Mouse (Mus musculus): ENCODE data around the gene Ankrd55. TPM values are rescaled to one million over a fixed set of nuclear protein-coding genes. Genes with fewer than 3 reads are reported as not detected.

Ankrd55 gene
- polyA plus RNA-seq, 1 experiment from 2014 or later: 9.2 TPM

- H3K36me3 ChIP-seq (replicated peaks; ENCODE audit: control insufficient read depth, insufficient read depth): no peaks in the 10 kb centered on the region
- WGBS: 92% methylated on average over 3 of the region's 3 CpGs
- no peak overlapping the region for H3K4me3 ChIP-seq (replicated peaks; ENCODE audit: low read length)
- no peaks in the 10 kb centered on the region for H3K27me3 ChIP-seq (ENCODE audit: control insufficient read depth, insufficient read depth, low read length)
- no peaks in the 10 kb centered on the region for H3K9me3 ChIP-seq (ENCODE audit: control insufficient read depth, low read length)
- DNase-seq (ENCODE audit: low spot score) (no peak), ATAC-seq (ENCODE audit: low FRiP score) (no peak)
- no peaks in the 10 kb centered on the region for H3K4me1 ChIP-seq (replicated peaks; ENCODE audit: control insufficient read depth, insufficient read depth, low read length)
- H3K4me2 ChIP-seq (replicated peaks): no peak overlapping the region
- no peak overlapping the region for H3K27ac ChIP-seq
- no peak overlapping the region for H3K9ac ChIP-seq
These were observed 99.9 kb downstream of the Ankrd55 start for GRCm38 (mm10) chr13:112388176-112388575.

- WGBS: 96% methylated on average over 1 of the region's 1 CpGs
- H3K9me3 ChIP-seq (ENCODE audit: control insufficient read depth, low read length): no peaks in the 10 kb centered on the region
- DNase-seq (ENCODE audit: low spot score): no peak
- H3K27ac ChIP-seq: no peak overlapping the region
- no peaks in the 10 kb centered on the region for H3K36me3 ChIP-seq (replicated peaks; ENCODE audit: control insufficient read depth, insufficient read depth)
- H3K4me1 ChIP-seq (replicated peaks; ENCODE audit: control insufficient read depth, insufficient read depth, low read length): no peaks in the 10 kb centered on the region
- no peak overlapping the region for H3K4me3 ChIP-seq (replicated peaks; ENCODE audit: low read length)
- ATAC-seq (ENCODE audit: low FRiP score): no peak
- no peak overlapping the region for H3K4me2 ChIP-seq (replicated peaks)
- no peak overlapping the region for H3K9ac ChIP-seq
- H3K27me3 ChIP-seq (ENCODE audit: control insufficient read depth, insufficient read depth, low read length): no peaks in the 10 kb centered on the region
These were observed 102.0 kb downstream of the Ankrd55 start for GRCm38 (mm10) chr13:112390206-112390605.

GRCm38 (mm10) chr13:112391354-112391753, 103.1 kb downstream of the Ankrd55 start:
- DNase-seq (ENCODE audit: low spot score): no peak
- WGBS: 80% methylated on average over 3 of the region's 3 CpGs
- ATAC-seq (ENCODE audit: low FRiP score): no peak
- Histone ChIP-seq H3K9me3 (ENCODE audit: control insufficient read depth, low read length) (no peaks in the 10 kb centered on the region), H3K4me2 (replicated peaks) (no peak overlapping the region), H3K27ac (no peak overlapping the region), H3K9ac (no peak overlapping the region), H3K4me3 (replicated peaks; ENCODE audit: low read length) (no peak overlapping the region), H3K27me3 (ENCODE audit: control insufficient read depth, insufficient read depth, low read length) (no peaks in the 10 kb centered on the region), H3K36me3 (replicated peaks; ENCODE audit: control insufficient read depth, insufficient read depth) (no peaks in the 10 kb centered on the region), H3K4me1 (replicated peaks; ENCODE audit: control insufficient read depth, insufficient read depth, low read length) (no peaks in the 10 kb centered on the region)

- ATAC-seq (ENCODE audit: low FRiP score): no peak
These were observed 105.1 kb downstream of the Ankrd55 start for GRCm38 (mm10) chr13:112393356-112393755.

DNA sequence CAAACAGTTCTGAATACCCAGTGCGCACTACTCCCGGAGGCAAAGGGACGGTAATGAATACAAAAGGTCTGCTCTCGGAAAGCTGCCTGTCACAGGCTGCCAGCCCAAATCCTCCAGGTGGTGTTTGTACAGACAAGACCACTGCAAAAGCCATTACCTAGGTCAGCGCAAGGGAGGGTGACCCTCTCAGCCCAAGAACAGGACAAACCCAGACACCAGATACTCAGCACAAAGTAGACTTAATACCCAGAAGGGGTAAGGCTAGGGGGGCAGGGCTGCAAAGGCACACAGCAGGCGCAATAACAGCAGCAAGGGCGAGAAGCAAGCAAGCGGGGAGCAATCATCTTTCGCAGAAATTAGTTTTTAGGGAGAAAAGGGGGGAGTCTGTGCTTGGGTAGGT, 106.0 kb downstream of the Ankrd55 start:
- no peak overlapping the region for H3K4me2 ChIP-seq (replicated peaks)
- no peaks in the 10 kb centered on the region for H3K4me1 ChIP-seq (replicated peaks; ENCODE audit: control insufficient read depth, insufficient read depth, low read length)
- no peaks in the 10 kb centered on the region for H3K27me3 ChIP-seq (ENCODE audit: control insufficient read depth, insufficient read depth, low read length)
- H3K9me3 ChIP-seq (ENCODE audit: control insufficient read depth, low read length): no peaks in the 10 kb centered on the region
- no peak overlapping the region for H3K9ac ChIP-seq
- DNase-seq (ENCODE audit: low spot score) (no peak), ATAC-seq (ENCODE audit: low FRiP score) (no peak)
- no peak overlapping the region for H3K27ac ChIP-seq
- no peaks in the 10 kb centered on the region for H3K36me3 ChIP-seq (replicated peaks; ENCODE audit: control insufficient read depth, insufficient read depth)
- H3K4me3 ChIP-seq (replicated peaks; ENCODE audit: low read length): no peak overlapping the region
- WGBS: 67% methylated on average over 9 of the region's 9 CpGs

More at GRCm38 (mm10) chr13:112393356-112393755, 105.1 kb downstream of the Ankrd55 start:
- Histone ChIP-seq H3K27me3 (ENCODE audit: control insufficient read depth, insufficient read depth, low read length) (no peaks in the 10 kb centered on the region), H3K9me3 (ENCODE audit: control insufficient read depth, low read length) (no peaks in the 10 kb centered on the region), H3K4me2 (replicated peaks) (no peak overlapping the region), H3K27ac (no peak overlapping the region), H3K9ac (no peak overlapping the region), H3K36me3 (replicated peaks; ENCODE audit: control insufficient read depth, insufficient read depth) (no peaks in the 10 kb centered on the region), H3K4me1 (replicated peaks; ENCODE audit: control insufficient read depth, insufficient read depth, low read length) (no peaks in the 10 kb centered on the region), H3K4me3 (replicated peaks; ENCODE audit: low read length) (no peak overlapping the region)
- WGBS: 84% methylated on average over 2 of the region's 2 CpGs
- no peak for DNase-seq (ENCODE audit: low spot score)

DNA sequence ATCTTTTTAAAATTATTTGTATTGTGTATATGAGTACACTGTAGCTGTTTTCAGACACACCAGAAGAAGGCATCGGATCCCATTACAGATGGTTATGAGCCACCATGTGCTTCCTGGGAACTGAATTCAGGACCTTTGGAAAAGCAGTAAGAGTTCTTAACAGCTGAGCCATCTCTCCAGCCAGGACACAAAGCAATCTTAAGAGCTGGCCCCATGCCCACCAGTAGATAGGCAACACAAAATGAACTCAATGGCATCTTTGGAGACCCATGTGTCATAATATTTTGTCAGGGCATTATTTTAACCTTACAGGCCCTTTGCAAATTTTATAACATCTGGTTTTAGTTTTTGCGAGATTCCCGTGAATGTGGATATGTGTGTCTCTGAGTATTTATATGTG, 116.5 kb downstream of the Ankrd55 start:
- H3K36me3 ChIP-seq (replicated peaks; ENCODE audit: control insufficient read depth, insufficient read depth): no peaks in the 10 kb centered on the region
- no peak for ATAC-seq (ENCODE audit: low FRiP score)
- 96% methylated on average over 3 of the region's 3 CpGs for WGBS

GRCm38 (mm10) chr13:112405184-112405583, 116.9 kb downstream of the Ankrd55 start:
- 94% methylated on average over 1 of the region's 1 CpGs for WGBS
- Histone ChIP-seq H3K27ac (no peak overlapping the region), H3K36me3 (replicated peaks; ENCODE audit: control insufficient read depth, insufficient read depth) (no peaks in the 10 kb centered on the region), H3K4me1 (replicated peaks; ENCODE audit: control insufficient read depth, insufficient read depth, low read length) (no peaks in the 10 kb centered on the region), H3K9ac (no peak overlapping the region), H3K4me2 (replicated peaks) (no peak overlapping the region), H3K27me3 (ENCODE audit: control insufficient read depth, insufficient read depth, low read length) (no peaks in the 10 kb centered on the region), H3K9me3 (ENCODE audit: control insufficient read depth, low read length) (no peaks in the 10 kb centered on the region), H3K4me3 (replicated peaks; ENCODE audit: low read length) (no peak overlapping the region)
- DNase-seq (ENCODE audit: low spot score): no peak
- no peak for ATAC-seq (ENCODE audit: low FRiP score)

More for the DNA sequence above, 116.5 kb downstream of the Ankrd55 start:
- no peak overlapping the region for H3K4me3 ChIP-seq (replicated peaks; ENCODE audit: low read length)
- H3K27me3 ChIP-seq (ENCODE audit: control insufficient read depth, insufficient read depth, low read length): no peaks in the 10 kb centered on the region
- H3K9me3 ChIP-seq (ENCODE audit: control insufficient read depth, low read length): no peaks in the 10 kb centered on the region
- no peak overlapping the region for H3K9ac ChIP-seq
- H3K27ac ChIP-seq: no peak overlapping the region
- no peaks in the 10 kb centered on the region for H3K4me1 ChIP-seq (replicated peaks; ENCODE audit: control insufficient read depth, insufficient read depth, low read length)
- H3K4me2 ChIP-seq (replicated peaks): no peak overlapping the region
- DNase-seq (ENCODE audit: low spot score): no peak

DNA sequence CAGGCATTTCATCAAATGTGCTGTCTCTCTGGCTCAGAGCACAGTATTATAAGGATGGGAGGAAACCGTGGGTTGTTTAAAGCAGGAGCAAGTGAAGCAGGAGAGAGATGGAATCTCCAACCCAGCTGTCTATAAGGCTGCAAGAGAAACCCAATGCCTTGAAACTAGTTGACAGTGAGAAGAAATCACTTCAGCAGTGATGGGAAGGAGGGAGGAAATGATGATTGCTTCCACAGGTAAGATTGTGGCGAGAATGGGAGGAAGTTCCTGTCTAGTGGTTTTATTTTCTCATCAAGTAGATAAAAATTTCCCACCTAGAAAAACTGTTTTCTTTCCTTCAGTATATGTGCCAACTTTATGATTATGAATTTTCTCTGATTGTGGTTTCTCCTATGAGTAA, 118.4 kb downstream of the Ankrd55 start:
- Histone ChIP-seq H3K36me3 (replicated peaks; ENCODE audit: control insufficient read depth, insufficient read depth) (no peaks in the 10 kb centered on the region), H3K4me1 (replicated peaks; ENCODE audit: control insufficient read depth, insufficient read depth, low read length) (no peaks in the 10 kb centered on the region), H3K9me3 (ENCODE audit: control insufficient read depth, low read length) (no peaks in the 10 kb centered on the region), H3K9ac (no peak overlapping the region), H3K4me2 (replicated peaks) (no peak overlapping the region), H3K4me3 (replicated peaks; ENCODE audit: low read length) (no peak overlapping the region), H3K27me3 (ENCODE audit: control insufficient read depth, insufficient read depth, low read length) (no peaks in the 10 kb centered on the region), H3K27ac (no peak overlapping the region)
- no peak for DNase-seq (ENCODE audit: low spot score)
- no peak for ATAC-seq (ENCODE audit: low FRiP score)
- WGBS: 85% methylated on average over 2 of the region's 2 CpGs

- DNase-seq (ENCODE audit: low spot score) (no peak), ATAC-seq (ENCODE audit: low FRiP score) (no peak)
- 89% methylated on average over 3 of the region's 3 CpGs for WGBS
- H3K9me3 ChIP-seq (ENCODE audit: control insufficient read depth, low read length): no peaks in the 10 kb centered on the region
- no peak overlapping the region for H3K9ac ChIP-seq
- no peaks in the 10 kb centered on the region for H3K4me1 ChIP-seq (replicated peaks; ENCODE audit: control insufficient read depth, insufficient read depth, low read length)
- H3K27ac ChIP-seq: no peak overlapping the region
- no peaks in the 10 kb centered on the region for H3K27me3 ChIP-seq (ENCODE audit: control insufficient read depth, insufficient read depth, low read length)
- H3K4me3 ChIP-seq (replicated peaks; ENCODE audit: low read length): no peak overlapping the region
- no peaks in the 10 kb centered on the region for H3K36me3 ChIP-seq (replicated peaks; ENCODE audit: control insufficient read depth, insufficient read depth)
- H3K4me2 ChIP-seq (replicated peaks): no peak overlapping the region
These were observed 119.0 kb downstream of the Ankrd55 start for GRCm38 (mm10) chr13:112407181-112407700.
